Mouse (Mus musculus): ENCODE data around the gene Slc2a13. TPM values are rescaled to one million over a fixed set of nuclear protein-coding genes. Genes with fewer than 3 reads are reported as not detected.

Gene Slc2a13
- total RNA-seq (2021), result 3.0 and 3.9 TPM in 2 replicates
- long read RNA-seq, partial matches to known transcripts, result 2 of 3 reads
- long read RNA-seq, other reads (novel, unspliced or antisense), result 1 of 3 reads

DNA sequence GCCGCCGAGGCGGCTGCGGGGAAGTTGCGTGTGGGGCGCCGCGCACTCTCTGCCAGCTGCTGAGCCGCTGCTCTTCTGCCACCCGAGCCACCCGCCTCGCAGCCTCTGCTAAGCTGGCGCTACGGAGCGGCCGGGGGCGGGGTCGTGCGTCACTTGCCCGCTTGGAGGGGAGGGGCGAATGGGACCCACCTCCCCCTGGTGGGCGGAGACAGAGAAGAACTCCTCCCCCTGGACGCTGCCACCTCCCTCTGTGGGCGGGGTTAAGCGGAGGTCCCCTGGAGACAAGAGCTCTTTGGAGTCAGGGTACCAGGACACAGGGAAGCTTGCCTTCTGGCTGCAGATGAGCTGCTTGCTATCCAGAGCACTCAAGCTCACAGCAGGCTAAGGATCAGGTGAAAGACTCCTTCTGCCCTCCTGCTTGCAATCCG lies at the start of gene Slc2a13:
TSS of gene Slc2a13 (minus strand) at position 151 of the 428 bp plus-strand sequence.
- peak; percentile 93 for DNase-seq

DNA sequence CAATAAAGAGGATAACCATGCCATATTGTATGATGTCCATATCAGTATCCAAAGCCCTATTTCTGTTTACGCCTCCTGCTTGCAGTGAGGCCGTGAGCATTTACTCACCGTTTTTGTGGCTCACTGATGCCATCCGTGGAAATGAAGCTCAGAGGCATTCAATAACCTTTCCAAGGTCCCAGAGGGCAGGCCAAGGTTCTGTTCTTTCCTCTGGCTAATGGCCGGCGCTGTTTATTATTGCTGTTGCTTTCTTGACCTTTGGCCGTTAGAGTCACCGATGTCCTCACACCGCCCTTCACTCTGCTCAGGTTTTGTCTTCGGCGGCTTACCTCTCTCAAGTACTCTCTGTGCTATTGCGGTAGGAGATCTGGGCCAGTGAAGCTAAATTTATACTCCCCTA lies 43.0 kb upstream of the Slc2a13 start:
- DNase-seq, result no peak

GRCm38 (mm10) chr15:91615532-91615931 lies 42.5 kb upstream of the Slc2a13 start:
- no peak for DNase-seq

DNA sequence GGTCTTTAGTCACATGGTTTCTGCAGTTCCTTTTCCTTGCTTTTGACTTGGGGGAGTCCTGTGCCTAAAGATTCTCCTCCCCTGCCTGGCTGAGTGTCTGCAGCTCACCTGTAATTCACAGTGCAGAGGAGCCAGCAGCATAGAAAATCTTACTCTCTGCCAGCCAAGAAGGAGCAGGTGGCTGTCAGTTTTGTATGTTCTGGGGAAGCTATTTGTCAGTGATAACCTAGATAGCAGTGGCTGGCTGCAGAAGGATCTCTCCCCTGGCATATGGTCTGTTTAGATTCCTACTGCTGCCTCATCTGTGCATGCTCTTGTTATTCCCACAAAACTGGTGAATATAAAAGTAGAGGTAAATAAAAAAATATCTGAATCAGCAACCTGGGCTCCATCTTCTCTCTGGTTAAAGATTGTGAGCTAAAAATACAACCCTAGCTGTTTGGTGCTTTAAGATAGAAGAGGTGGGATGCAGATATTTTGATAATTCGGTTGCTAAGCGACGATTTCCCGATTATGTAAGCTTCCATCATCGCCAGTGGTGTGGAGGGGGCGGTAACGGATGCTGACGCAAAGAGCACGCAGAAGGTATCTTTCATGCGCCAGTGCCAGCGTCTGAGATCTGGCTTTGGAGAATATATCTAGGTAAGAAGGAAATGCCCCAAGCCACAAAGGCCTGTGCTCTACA lies 41.1 kb upstream of the Slc2a13 start:
- DNase-seq, result no peak

- DNase-seq, result peak; percentile 76
Measured at GRCm38 (mm10) chr15:91609713-91610112, 36.7 kb upstream of the Slc2a13 start.

DNA sequence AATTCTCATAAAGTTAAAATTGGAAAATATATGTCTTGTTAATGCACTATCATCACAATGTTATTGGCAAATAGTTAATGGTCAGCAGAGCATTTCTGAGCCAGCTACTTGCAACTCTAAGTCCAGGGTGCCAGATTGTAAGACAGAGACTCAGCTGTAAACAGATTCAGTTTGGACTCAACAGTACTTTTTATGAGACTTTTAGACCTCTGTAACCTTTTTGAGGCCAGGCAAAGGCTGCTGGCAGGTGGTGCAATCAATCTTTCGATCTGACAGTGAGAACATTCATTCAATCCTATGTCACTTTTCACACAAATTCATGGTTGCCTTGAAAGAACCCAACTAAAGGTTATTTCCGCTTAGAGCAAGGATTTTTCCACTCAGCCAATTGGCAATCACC lies 35.8 kb upstream of the Slc2a13 start:
- no peak for DNase-seq

DNA sequence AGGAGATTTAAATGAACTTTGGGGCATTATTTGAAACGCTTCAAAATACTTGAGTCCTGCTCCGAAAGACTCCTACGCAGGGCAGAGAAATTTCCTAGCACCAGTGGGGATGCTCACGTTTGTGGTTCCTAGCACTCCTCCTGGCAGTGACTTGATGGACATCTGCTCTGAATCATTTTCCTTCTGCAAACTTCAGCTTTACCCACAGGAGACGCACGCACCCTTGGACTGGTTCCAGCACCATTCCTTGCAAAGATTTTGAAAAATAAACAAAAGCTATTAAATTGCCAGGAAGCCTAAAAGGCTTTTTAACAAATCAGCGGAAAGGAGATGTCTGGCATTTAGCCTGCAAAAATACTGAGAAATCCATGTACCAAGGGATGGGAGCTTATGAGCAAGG lies 28.1 kb upstream of the Slc2a13 start:
- DNase-seq, result no peak

GRCm38 (mm10) chr15:91597290-91597689 lies 24.2 kb upstream of the Slc2a13 start:
- DNase-seq, result no peak

DNA sequence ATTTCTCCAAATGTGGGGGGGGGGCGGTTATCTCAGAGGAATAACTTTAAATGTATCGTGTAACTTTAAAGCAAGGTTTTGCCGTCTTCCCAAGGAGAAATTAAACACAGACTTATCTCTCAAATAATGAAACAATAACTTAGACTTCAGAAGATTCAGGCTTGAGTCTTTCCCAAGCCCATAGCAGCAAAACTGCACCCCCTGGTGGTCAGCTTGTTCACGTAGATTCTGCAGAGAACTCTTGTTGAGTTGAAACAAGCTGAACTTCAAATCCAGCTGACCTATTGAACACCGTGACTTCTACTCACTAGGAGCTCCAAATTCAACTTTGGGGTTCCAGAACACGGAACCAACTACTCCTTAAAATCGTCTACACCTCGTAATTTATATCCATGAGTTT lies 1.4 kb upstream of the Slc2a13 start:
- DNase-seq, result peak; percentile 89

DNA sequence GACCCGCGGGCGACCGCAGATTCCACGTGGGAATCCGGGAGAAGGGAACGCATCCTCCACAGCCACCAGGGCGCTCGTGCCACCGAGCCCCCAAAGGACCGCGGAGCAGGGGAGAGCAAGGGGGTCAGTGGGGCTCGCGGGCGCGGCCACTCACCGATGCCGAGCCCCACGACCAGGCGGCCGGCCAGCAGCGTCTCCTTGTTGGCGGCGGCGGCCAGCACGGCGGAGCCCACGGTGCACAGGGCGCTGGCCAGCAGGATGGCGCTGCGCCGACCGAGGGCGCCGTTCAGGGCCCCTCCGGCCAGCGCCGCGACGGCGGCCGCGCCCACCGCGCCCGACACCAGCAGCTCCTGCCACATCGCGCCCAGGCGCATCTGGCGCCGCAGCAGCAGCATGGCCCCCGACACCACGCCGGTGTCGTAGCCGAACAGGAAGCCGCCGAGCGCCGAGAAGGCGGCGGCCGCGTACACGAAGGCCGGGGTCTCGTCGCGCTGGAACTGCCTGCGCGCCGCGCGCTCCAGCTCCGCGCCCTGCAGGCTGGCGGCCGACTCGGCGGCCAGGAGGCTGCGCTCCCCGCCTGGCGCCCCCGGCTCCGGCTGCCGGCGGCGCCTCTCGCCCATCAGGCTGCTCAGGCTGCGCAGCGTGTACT lies 516 bp downstream of the Slc2a13 start:
- peak; percentile 59 for DNase-seq

- no peak for DNase-seq
Measured at GRCm38 (mm10) chr15:91571981-91572380, 1.1 kb downstream of the Slc2a13 start.

DNA sequence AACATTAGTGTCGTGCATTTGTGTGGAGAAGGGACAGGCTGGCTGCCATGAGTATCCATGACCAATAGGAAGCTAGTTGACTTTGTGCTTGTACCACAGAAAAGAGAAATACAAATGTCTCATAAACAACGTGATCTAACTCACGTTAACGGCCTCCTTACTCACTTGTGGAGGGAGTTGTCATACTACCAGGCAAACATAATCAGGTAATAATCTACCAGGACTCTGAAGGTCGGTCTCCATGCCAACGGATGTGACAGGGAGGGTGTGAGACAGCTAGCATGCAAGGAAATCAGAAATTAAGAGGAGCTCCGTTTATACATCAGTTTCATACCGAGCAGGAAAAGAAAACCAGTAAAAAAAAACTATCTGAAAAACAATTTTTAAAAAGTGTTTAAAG lies 6.3 kb downstream of the Slc2a13 start:
- no peak for DNase-seq

- no peak for DNase-seq
Measured at GRCm38 (mm10) chr15:91565025-91565605, 7.9 kb downstream of the Slc2a13 start.

DNA sequence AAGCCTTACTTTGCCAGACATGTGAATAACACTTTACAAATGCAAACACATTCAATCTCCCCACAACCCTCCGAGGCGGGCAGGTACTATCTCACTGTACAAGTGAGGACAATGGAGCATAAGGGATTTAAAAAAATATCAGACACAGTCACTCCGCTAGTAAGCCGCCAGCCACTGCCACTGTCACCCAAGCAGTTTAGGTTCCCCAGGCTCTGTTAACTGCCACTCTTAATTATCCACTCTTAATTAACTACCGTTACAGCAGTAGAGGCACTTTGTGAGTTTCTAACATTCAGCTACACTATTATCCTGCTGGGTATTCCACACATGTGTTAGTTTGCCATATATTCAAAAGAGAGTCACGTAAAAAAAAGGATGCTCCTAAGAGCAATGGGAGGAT lies 11.3 kb downstream of the Slc2a13 start:
- DNase-seq, result no peak

GRCm38 (mm10) chr15:91555336-91555736 lies 17.7 kb downstream of the Slc2a13 start:
- no peak for DNase-seq

DNA sequence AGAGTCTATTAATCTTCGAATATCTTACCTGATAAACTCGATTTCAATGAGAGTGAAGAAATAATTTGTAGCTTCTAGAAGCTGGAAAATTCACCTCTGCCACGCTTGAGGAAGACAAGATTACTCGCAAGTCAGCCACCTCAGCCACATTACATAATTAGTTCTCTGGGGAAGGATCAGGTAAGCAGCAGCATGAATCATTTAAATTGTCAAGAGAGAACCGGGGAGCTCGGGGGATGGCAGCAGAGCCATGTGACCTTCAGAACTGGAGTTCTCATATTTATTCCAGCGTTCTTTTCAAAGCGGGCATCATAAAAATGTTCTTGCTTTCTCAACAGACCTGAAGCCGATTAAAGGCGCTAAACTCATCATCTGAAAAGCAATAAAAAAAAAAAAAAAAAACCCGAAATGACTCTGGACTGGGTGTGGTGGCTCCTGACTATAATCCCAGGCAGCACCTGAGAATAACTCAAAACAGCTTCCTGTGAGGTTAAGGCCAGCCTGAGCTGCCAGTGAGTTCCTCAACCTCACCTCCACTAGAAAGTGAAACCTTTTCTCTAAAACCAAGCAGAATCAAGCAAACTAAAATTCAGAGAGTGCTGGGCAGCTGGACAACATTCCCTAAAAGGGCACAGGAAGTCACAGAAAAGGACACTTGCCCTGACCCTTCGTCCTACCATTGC lies 24.3 kb downstream of the Slc2a13 start:
- DNase-seq, result no peak

DNA sequence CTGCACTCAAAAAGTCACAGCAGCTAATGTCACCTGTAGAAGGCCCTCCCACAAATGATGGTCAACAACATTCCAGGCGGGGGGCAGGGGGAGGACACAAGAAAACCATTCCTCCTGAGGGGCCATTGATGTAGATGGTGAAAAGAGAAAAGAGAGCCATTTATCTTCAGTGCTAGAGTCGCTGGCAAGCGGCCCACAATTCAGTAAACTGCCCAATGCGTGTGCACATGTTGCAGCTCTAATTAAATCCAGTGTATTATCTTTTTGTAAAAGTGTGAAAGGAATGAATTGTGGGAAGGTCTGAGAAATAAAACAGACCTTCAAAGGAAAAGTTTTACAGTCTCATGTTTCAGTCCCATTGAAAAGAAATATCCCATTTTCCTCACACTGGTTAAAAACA lies 28.5 kb downstream of the Slc2a13 start:
- DNase-seq, result no peak

DNA sequence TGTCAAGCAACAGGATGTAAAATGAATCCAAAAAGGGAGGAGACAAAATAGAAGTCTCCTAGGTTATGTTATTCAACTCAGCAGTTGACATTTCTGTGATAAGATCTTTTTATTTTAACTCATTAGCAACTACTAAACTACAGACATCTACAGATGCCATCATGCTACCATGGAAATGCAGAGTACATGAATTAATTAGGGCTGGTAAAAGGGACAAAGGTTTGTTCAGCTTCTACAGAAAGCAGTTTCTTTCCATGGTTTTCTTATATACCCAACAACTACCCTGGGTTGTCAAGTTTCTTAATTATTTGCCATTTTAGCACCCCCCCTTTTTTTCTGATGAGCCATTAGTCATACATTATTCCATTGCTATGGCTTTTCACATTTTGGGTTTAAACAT lies 34.6 kb downstream of the Slc2a13 start:
- no peak for DNase-seq

DNA sequence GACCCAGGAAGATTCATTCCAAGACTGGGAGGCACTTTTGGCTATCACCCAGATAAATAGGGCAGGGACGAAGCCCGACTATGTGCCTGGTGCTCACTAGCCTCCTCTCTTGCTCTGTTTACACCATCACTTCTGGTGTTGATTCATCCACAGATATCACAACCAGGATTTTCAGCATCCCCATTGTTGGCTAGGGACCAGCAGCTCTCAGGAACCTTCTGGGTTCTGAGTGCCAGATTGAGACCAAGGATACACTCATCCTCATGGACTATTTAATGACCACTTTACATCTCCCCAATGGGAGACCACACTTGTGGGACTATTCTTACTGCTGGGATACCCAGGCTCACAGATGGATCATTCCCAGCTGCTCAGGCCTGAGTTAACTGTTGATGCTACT lies 46.2 kb downstream of the Slc2a13 start:
- no peak for DNase-seq

DNA sequence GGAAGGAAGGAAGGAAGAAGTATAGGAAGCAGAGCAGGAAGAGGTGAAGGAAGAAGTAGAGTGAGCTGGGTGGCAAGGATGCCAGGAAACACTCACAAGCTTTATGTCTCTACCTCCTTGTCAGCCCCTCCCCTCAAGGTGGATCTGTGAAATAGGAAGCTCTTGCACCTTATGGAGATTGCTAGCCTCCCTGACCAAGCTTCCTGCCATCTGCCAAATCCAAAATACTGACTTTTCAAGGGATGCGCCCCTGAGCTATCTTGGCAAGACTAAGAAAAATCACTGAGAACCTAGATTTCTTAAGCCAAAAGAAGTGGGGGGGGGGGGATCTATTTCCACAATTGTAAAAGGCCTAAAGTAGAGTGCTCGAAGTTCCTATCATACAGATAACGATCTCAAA lies 46.9 kb downstream of the Slc2a13 start:
- DNase-seq, result no peak

DNA sequence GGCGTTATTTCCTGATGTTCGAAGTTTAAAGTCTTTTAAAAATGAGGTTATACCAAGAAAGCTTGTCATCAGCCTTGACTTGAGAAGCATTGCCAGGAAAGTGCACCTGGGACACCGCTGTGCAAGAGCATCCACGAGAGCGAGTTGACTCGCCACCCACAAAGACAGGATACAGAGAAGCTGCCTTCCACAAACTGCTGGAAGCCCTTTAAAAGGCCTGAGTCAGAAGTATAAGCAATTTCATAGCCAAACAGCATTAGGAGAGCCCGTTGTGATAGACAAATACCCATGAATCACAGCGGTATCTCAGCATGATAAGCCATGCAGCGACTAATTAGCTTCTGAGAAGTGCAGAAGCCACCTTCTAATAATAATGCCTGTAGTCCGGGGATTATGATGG lies 48.6 kb downstream of the Slc2a13 start:
- DNase-seq, result no peak

DNA sequence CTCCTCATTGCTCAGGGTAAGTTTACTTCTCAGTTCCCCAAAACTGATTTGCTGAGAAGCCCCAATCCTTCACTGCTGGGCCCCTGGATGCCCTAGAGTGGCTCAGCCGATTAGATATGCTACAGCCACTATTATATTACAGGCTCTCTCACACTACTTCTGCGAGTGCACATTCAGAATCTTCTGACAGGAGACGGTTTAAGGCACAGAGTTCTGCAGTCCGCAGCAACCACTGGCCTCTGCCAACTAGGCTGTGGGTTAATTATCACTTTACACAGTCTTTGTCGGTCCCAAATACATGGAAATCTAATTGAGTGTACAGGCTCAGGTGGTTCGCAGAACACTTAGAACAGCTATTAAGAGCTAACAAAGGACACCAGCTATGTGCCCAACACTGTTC lies 69.8 kb downstream of the Slc2a13 start:
- DNase-seq, result no peak

- DNase-seq, result no peak
Measured at GRCm38 (mm10) chr15:91502661-91503060, 70.4 kb downstream of the Slc2a13 start.
